Mouse (Mus musculus): ENCODE measurements at regions not wholly inside any gene's neighbourhood (a gene's known extent, or its start where the extent isn't known, plus 50 kb on each side); places are given as distances from the start of the nearest gene placed in this dataset.

DNA sequence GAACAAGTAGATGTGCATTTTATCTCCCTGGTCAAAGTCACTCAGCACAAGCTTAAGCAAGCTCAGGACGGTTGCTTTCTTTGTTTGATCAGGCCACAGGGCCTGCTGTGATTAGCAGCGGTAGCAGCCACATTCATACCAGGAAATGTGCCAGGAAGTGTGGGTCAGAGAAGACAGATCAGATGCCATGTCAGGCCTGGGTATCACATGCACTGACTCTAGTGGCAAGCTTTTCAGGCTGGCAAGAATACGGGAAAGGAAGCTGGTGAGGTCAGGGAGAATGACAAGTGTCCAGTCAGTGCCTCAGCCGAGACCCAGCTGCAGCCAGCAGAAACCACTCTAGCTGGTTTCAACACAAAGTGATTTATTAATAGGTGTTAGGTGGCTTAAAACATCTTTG, 307.7 kb upstream of the Spred2 start:
- TF ChIP-seq ZC3H11A (IDR thresholded peaks at IDR 0.05; ENCODE audit: borderline replicate concordance, low read depth, low read length) (no peak), MAFK (IDR thresholded peaks at IDR 0.05; ENCODE audit: insufficient read depth, low read depth, low read length) (no peak), ZNF384 (IDR thresholded peaks at IDR 0.05; ENCODE audit: low read depth, low read length) (no peak)

Measured in ES-E14 (cell line).